Mouse (Mus musculus): Measurements from ENCODE around the gene Atp4b.

DNA sequence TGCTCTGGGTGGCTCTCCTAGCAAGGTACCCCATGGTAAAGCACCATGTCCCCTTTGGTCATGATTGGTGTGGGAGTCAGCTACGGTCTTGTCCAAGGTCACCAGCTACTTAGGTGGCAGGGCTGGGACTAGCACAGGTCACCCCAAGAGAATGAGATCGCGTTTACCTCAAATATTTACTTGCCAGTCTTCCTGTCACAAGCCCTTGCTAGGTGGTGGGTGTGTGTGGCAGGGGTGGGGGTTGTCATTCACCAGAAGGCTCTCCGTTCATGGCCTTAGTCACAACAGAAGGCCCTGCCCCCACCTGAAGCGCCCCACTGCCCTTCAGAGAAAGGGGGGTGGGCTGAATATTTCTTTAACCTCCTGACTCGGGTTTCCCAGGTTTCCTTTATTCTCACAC lies 6.9 kb upstream of the Atp4b start:
- no peak for TF ChIP-seq CTCF (IDR thresholded peaks at IDR 0.05; ENCODE audit: insufficient read depth, low read length)
- no peak for TF ChIP-seq POLR2A (IDR thresholded peaks at IDR 0.05; ENCODE audit: borderline replicate concordance, extremely low read depth, low read depth, low read length)
